Mouse (Mus musculus) ES-E14 (cell line): ENCODE measurements around the gene Ube2n. TPM values are rescaled to one million over a fixed set of nuclear protein-coding genes. Genes with fewer than 3 reads are reported as not detected.

Source experiments
- DNase-seq: peaks from one replicate; pipeline ENCODE4 v3.0.0-alpha.2; 2013; ENCODE audit warnings: low read depth, low spot score
- H3K27ac ChIP-seq: 2 replicates; pipeline ENCODE4 v1.5.1; 2012; ENCODE audit warnings: low read depth, mild to moderate bottlenecking, low read length, moderate library complexity, mixed read lengths; ENCODE audit not compliant: poor library complexity, insufficient read depth, severe bottlenecking
- H3K36me3 ChIP-seq: 2 replicates; pipeline ENCODE4 v1.6.1; 2012; ENCODE audit warnings: mild to moderate bottlenecking, low read length, moderate library complexity, mixed read lengths; ENCODE audit not compliant: control insufficient read depth, poor library complexity, insufficient read depth, severe bottlenecking
- H3K4me1 ChIP-seq, 2 experiments: fragments of 150-350 bp in 1 of 2; sonication (generic) in 1 of 2; 2 replicates each; pipeline ENCODE4 v1.6.1; 2012; ENCODE audit warnings: low read length in 2 of 2, mild to moderate bottlenecking in 1 of 2, mixed read lengths in 1 of 2; ENCODE audit not compliant: control insufficient read depth in 2 of 2, insufficient read depth in 2 of 2, poor library complexity in 1 of 2
- H3K4me3 ChIP-seq, 2 experiments: fragments of 150-350 bp in 1 of 2; sonication (generic) in 1 of 2; 2 replicates each; pipeline ENCODE4 v1.5.1; 2012; ENCODE audit warnings: low read length in 2 of 2, low read depth in 1 of 2, mild to moderate bottlenecking in 1 of 2, mixed read lengths in 1 of 2; ENCODE audit not compliant: insufficient read depth in 1 of 2, poor library complexity in 1 of 2, severe bottlenecking in 1 of 2
- H3K9ac ChIP-seq: 2 replicates; pipeline ENCODE4 v1.6.1; 2012; ENCODE audit warnings: low read depth, mild to moderate bottlenecking, low read length, mixed read lengths; ENCODE audit not compliant: poor library complexity, insufficient read depth, severe bottlenecking
- H3K9me3 ChIP-seq: fragments of 150-350 bp; sonication (generic); 2 replicates; pipeline ENCODE4 v1.6.1; 2012; ENCODE audit warnings: low read depth, mild to moderate bottlenecking, low read length; ENCODE audit not compliant: control insufficient read depth, insufficient read depth
- CHD2 ChIP-seq: IDR thresholded peaks from 2 replicates; pipeline ENCODE4 v1.6.1; 2014; ENCODE audit warnings: mild to moderate bottlenecking, low read depth, low read length, inconsistent platforms
- HCFC1 ChIP-seq: IDR thresholded peaks from 2 replicates; pipeline ENCODE4 v1.6.1; 2012; ENCODE audit warnings: low read length, inconsistent platforms, borderline replicate concordance; ENCODE audit not compliant: insufficient read depth
- MAFK ChIP-seq: IDR thresholded peaks from 2 replicates; pipeline ENCODE4 v1.6.1; 2014; ENCODE audit warnings: mild to moderate bottlenecking, low read depth, low read length, inconsistent platforms; ENCODE audit not compliant: insufficient read depth
- ZC3H11A ChIP-seq: IDR thresholded peaks from 2 replicates; pipeline ENCODE4 v1.6.1; 2012; ENCODE audit warnings: low read depth, mild to moderate bottlenecking, inconsistent platforms, low read length, borderline replicate concordance
- ZNF384 ChIP-seq: IDR thresholded peaks from 2 replicates; pipeline ENCODE4 v1.6.1; 2012; ENCODE audit warnings: low read depth, low read length, inconsistent platforms
- in situ Hi-C, 2 experiments: fragments of 600-800 bp; cut with MboI; formaldehyde crosslinking; loops; one replicate each; pipeline ENCODE4 v1.15.1; 2025; ENCODE audit warnings: low sequenced_read_pairs in 2 of 2, inconsistent platforms in 1 of 2; ENCODE audit not compliant: unreplicated experiment in 2 of 2
- total RNA-seq: library from RNA; depleted of rRNA; stranded (reverse); fragments of 300-350 nt; gene quantifications from 2 replicates; pipeline ENCODE4 v1.2.3, GENCODE M21; 2012

The Ube2n gene
- total RNA-seq, 1 experiment: 102 TPM

- no peaks in the 10 kb centered on the region for H3K9me3 ChIP-seq
- H3K36me3 ChIP-seq: peaks cover 3% of the 10 kb centered on the region
- H3K9ac ChIP-seq: peak overlapping the region; percentile 82
- TF ChIP-seq CHD2 (no peak), ZNF384 (no peak), ZC3H11A (no peak), HCFC1 (no peak), MAFK (no peak)
- H3K4me3 ChIP-seq: peak overlapping the region; percentile 94 to 97
- in situ Hi-C loops: loop anchor here in 1 of 2 experiments (25.0 kb wide), 1 partner anchor 324 kb away; no protein-coding TSS in a partner anchor
- no peak for DNase-seq
- H3K4me1 ChIP-seq: peaks cover 12 to 25% of the 10 kb centered on the region in 2 experiments
- peak overlapping the region; percentile 62; the same call in 1 of the 2 replicates for H3K27ac ChIP-seq
Observed at GRCm38 (mm10) chr10:95562859-95563841, 48.2 kb downstream of the Ube2n start.

- Histone ChIP-seq H3K4me3 (peak within 1 kb of the TSS; percentile 94 to 97), H3K9me3 (no peaks in the 10 kb centered on the region), H3K4me1 (peaks cover 12 to 25% of the 10 kb centered on the region in 2 experiments), H3K36me3 (peaks cover 2% of the 10 kb centered on the region), H3K9ac (peak within 1 kb of the TSS; percentile 82), H3K27ac (peak within 1 kb of the TSS; percentile 62; the same call in 1 of the 2 replicates)
- in situ Hi-C loops: loop anchor here in 1 of 2 experiments (25.0 kb wide), 1 partner anchor 323 kb away; no protein-coding TSS in a partner anchor
- peak; percentile 72 for DNase-seq
- TF ChIP-seq ZNF384: no peak
- TF ChIP-seq HCFC1: 0 out of 2 replicates have a peak, but pooled peaks have one; percentile 57
Observed at GRCm38 (mm10) chr10:95563851-95564845, 49.2 kb downstream of the Ube2n start, which contains the start of gene Nudt4. Gene Nudt4 (minus strand): TSS chr10:95564146.

- peak overlapping the region; percentile 48; the same call in 1 of the 2 replicates for H3K27ac ChIP-seq
- no peaks in the 10 kb centered on the region for H3K9me3 ChIP-seq
- H3K4me1 ChIP-seq: peaks cover 12 to 18% of the 10 kb centered on the region in 2 experiments
- H3K9ac ChIP-seq: no peak overlapping the region; the same call in 1 of the 2 replicates
- 0 out of 2 replicates have a peak, but pooled peaks have one; percentile 39 for TF ChIP-seq CHD2
- TF ChIP-seq ZNF384: 0 out of 2 replicates have a peak, but pooled peaks have one; percentile 17
- no peak for TF ChIP-seq HCFC1
- peak overlapping the region in 1 of 2 experiments; percentile 1; a peak in 2 of 4 replicates for H3K4me3 ChIP-seq
- peak; percentile 70 for DNase-seq
- in situ Hi-C loops: loop anchor here in 1 of 2 experiments (25.0 kb wide), 1 partner anchor 322 kb away; no protein-coding TSS in a partner anchor
- peaks cover 1% of the 10 kb centered on the region for H3K36me3 ChIP-seq
Observed at GRCm38 (mm10) chr10:95565156-95565854, 50.4 kb downstream of the Ube2n start.

- no peak overlapping the region for H3K4me3 ChIP-seq
- no peak for TF ChIP-seq ZNF384
- TF ChIP-seq MAFK: no peak
- TF ChIP-seq CHD2: no peak
- in situ Hi-C loops: loop anchor here in 1 of 2 experiments (25.0 kb wide), 1 partner anchor 321 kb away; no protein-coding TSS in a partner anchor
- no peaks in the 10 kb centered on the region for H3K36me3 ChIP-seq
- no peak overlapping the region; the same call in 1 of the 2 replicates for H3K27ac ChIP-seq
- no peak for DNase-seq
- no peak overlapping the region for H3K9ac ChIP-seq
- no peaks in the 10 kb centered on the region for H3K9me3 ChIP-seq
- H3K4me1 ChIP-seq: peaks cover 9 to 15% of the 10 kb centered on the region in 2 experiments
Observed at GRCm38 (mm10) chr10:95566786-95567185, 51.8 kb downstream of the Ube2n start.
